Mouse (Mus musculus): ENCODE data around the gene Qk. TPM values are rescaled to one million over a fixed set of nuclear protein-coding genes. Genes with fewer than 3 reads are reported as not detected.

The Qk gene
- polyA plus RNA-seq (2012; rRNA removed), result 140 and 182 TPM in 2 replicates

- no peak for DNase-seq (ENCODE audit: low read depth)
These were observed at the start of gene Qk for GRCm38 (mm10) chr17:10319685-10320455. Gene Qk, minus strand, starts transcription at chr17:10319854.

DNA sequence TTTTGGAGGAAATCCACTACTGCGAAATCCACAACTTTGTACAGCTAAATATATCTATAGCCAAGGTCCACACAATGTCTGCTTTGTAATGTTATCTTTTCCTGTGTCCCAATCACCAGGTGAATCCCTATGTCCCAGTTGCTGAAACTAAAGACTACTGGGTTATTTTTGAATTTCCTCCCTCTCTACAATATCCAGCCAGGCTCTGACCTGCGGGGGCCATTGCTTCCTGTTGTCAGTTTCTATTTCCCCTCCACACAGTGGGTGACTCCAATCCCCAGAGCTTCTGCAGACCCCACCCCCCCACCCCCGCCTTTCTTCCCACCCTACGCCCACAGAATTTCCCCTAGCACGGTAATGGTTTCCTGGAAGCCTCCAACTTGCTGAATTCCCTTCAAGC lies 47.4 kb upstream of the Qk start:
- DNase-seq (ENCODE audit: low read depth), result peak; percentile 42

DNA sequence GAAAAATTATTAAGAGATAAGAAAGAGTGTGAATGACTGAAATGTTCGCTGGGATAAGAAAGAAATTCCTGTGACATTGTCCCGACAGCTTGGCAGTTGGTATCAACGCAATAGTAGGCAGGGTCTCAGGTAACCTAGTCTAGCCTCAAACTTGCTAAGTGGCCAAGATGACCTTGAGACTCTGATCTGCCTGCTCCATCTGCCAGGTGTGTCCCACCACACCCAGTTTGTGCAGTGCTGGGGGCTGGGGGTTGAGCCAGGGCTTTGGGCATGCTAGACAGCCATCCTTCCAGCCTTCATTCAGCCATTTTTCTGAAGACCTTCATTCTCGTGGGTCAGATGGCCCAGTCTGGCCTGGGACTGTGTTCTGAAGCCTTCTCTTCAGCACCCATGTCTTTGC lies 46.9 kb upstream of the Qk start:
- DNase-seq (ENCODE audit: low read depth), result no peak

- DNase-seq (ENCODE audit: low read depth), result no peak
These were observed 46.1 kb upstream of the Qk start for GRCm38 (mm10) chr17:10365501-10366482.

DNA sequence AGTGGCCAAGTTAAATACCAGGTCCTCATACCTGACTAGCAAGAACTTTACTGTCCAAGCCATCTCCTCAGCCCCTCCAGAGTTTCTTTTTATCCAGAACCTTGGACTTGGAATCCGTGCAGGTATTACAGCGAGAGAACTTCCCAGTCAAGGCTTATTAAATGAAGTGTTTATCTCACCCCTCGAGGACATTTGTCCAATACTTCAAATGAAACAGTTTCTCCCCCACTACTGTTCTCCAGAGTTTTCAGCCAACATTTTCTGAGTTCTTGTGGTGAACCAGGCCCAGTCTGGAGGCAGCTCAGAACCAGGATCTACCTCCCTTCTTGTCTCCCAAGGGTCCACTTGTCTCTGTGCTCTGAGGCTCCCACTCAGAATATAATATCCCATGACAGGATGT lies 43.5 kb upstream of the Qk start:
- DNase-seq (ENCODE audit: low read depth), result no peak

GRCm38 (mm10) chr17:10361882-10362291 lies 42.2 kb upstream of the Qk start:
- no peak for DNase-seq (ENCODE audit: low read depth)

DNA sequence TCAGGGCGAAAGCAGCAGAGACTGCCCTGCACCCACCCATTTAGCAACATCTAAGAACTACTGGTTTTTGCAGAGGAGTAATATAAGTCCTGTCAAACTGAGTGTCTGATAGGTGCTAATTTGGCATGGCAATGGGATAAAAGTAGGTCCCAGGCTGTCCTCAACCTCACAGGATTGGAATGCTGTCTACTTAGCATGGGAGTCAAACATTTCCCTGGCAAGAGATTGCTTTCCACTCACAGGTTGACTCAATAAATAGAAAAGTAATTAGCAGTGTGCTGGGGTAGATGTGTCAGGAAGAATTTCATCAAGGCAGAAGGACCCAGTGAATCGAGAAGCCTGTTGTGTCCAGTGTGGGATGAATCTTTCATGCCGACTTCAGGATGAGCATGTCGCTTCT lies 41.1 kb upstream of the Qk start:
- no peak for DNase-seq (ENCODE audit: low read depth)

DNA sequence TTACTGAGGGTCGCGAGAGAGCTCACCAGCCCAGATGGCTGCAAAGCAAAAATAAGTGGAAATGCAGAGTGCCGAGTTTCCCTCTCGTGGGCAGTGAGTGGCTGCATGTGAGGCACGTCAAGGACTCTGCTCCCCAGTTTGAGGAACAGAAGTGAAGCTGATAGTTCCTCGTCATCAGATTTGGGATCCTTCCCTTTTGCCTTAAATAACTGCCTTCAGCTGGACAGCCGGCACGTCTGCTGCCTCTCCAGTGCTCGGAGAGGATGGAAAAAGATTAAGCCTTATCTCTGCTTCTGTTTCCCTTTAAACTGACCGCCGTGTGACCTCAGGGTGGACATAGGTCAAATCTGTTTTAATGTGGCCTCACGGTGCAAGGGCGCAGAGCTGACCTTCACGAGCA lies 39.8 kb upstream of the Qk start:
- no peak for DNase-seq (ENCODE audit: low read depth)

DNA sequence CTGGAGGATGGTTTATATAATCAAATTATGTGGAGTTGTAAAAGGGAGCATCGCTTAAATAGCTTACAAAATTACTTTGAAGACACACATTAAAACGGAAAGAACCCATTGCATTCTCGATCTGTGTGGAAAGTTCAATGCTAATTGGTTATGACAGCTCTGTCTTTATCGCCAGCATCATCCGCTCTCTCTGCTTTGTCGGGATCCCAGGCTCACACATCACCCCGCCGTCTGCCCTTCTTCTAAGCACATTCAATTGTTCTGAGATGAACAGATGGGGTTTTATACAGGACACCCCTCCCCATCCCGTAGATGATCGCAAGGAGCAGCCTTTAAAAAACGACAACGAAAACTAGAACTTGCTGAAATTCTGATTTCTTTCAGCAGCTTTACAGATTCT lies 37.7 kb upstream of the Qk start:
- no peak for DNase-seq (ENCODE audit: low read depth)

DNA sequence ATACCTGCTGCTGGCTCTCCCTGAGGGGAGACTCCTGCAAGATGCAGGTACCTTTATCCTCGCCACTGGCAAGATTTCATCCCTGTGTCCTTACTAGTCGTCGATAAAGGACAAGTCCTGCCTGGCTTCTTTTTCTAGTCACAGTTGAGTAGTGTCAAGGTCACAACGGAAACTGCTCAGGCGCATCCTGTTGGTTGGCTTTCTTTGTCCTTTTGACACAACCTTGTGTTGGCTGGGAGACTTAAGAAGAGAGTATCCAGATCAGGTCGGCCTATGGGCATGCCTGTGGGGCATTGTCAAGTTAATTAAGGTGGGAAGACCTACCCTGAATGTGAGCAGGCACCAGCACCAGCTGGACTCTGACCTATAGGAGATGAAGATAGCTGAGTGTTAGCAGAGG lies 36.6 kb upstream of the Qk start:
- no peak for DNase-seq (ENCODE audit: low read depth)

DNA sequence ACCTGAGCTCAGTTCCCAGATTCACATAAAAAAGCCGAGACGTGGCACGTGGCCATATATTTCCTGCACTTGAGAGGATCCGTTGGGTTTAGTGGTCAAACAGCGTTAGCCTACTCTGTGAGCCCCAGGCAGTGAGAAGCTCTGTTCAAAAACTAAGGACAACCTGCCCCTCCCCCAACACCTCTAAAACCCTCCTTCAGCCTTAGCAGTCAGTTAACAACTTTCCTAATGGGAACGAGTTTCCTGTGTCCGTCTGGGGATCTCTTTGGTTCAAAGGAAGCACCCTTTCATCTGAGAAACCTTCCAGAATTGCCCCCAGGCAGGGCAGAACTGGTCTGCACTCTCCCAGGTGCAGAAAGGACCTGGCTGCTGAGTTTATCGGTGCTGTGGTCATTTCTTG lies 36.1 kb upstream of the Qk start:
- no peak for DNase-seq (ENCODE audit: low read depth)

DNA sequence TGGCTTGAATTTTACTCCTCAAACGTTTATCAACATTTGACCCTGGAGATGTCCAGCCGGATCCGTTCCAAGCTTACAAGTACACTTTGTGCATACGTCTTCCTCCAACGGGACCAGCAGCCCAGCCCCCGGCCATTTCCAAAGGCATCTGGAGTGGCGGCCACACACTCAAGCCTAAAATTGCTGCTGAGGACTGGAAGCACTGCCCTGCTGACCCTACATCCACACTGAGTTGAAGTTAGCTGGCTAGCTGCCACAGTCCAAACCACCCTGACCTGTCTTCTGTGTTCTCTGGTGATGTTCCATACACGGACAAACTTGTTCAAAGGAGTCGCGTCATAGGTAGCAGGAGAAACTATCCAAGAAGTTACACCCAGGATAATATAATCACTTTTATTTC lies 18.6 kb upstream of the Qk start:
- DNase-seq (ENCODE audit: low read depth), result no peak

- DNase-seq (ENCODE audit: low read depth), result no peak
These were observed 16.9 kb upstream of the Qk start for GRCm38 (mm10) chr17:10336558-10336957.

GRCm38 (mm10) chr17:10335809-10336499 lies 16.3 kb upstream of the Qk start:
- no peak for DNase-seq (ENCODE audit: low read depth)

GRCm38 (mm10) chr17:10334957-10335690 lies 15.5 kb upstream of the Qk start:
- DNase-seq (ENCODE audit: low read depth), result no peak

- no peak for DNase-seq (ENCODE audit: low read depth)
These were observed 14.8 kb upstream of the Qk start for GRCm38 (mm10) chr17:10334481-10334880.

DNA sequence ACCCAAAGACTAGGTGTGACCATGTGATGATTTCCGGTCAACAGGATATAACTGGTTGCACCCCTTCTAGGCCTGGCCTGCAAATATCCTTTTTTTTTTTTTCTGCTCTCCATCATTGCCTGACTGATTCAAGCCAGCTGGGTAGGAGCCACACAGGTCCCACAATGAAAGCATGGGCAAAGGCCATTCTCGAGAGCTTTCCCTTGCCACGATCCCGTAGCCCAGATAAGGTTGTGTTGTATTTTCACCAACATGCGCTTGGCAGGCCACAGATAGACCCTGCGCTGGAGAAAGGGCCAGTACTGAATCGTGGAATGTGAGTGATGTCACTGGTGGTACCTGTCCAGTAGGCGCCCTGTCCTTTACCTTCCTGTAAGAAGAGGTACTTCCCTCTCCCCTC lies 13.7 kb upstream of the Qk start:
- no peak for DNase-seq (ENCODE audit: low read depth)

DNA sequence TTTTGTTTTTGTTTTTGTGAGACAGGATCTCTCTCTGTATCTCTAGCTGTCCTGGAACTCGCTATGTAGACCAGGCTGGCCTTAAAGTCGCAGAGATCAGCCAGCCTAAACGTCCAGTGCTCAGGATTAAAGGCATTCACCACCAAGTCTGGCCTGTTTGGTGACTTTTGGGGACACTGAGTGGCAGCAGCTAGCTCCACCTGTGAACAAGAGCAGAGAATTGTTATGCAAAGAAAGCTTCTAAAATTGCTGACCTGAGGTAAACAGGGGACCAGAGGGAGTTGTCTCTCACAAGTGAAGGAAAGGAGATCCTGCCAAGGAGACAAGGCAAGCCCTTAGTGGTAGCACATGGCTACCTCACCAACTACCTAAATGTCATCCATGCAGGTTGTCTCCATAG lies 12.5 kb upstream of the Qk start:
- DNase-seq (ENCODE audit: low read depth), result no peak

GRCm38 (mm10) chr17:10329461-10329860 lies 9.8 kb upstream of the Qk start:
- no peak for DNase-seq (ENCODE audit: low read depth)

GRCm38 (mm10) chr17:10328544-10329100 lies 9.0 kb upstream of the Qk start:
- DNase-seq (ENCODE audit: low read depth), result no peak

DNA sequence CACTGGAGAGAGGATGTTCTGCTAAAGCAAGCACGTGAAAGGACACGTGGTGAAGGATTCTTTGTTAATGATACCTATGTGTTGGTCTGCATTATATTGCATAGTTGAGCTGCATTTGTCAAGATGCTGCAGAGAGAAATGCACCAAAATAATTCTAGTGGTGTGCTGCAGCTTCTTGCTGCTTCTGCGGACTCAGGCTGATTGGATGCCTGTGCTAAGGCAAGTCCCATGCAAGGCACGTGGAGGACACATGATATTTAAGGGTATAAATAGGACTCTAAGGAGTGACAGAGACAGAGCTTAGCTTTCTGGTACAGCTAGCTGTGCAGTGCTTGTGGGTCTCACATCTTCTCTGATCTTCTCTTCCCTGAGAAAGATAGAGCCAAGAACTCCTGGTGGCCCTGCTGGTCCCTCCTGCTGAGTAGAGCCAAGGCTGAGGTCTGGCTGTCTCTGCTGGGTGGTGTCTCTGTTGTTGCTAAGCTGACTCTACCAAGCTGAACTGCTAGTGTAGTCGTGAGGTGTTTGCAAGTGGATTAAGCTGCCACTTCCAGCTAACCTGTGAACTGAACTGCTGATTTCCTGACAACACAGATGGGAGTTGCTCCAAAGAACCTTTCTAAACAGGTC lies 8.0 kb upstream of the Qk start:
- DNase-seq (ENCODE audit: low read depth), result no peak
